Mouse (Mus musculus) lung, adult 18-20 months (tissue): Measurements from ENCODE around the gene Olfr26.
"Not testable (repeated sequence)": the region's sequence is repeated elsewhere in the genome, so short reads cannot be mapped to it uniquely, and the experiment has no call there.

Source experiments
- DNase-seq, 2 experiments: peaks; one replicate each; pipeline ENCODE4 v3.0.0; 2022; ENCODE audit warnings: mixed read lengths in 2 of 2

Olfr26 gene

DNA sequence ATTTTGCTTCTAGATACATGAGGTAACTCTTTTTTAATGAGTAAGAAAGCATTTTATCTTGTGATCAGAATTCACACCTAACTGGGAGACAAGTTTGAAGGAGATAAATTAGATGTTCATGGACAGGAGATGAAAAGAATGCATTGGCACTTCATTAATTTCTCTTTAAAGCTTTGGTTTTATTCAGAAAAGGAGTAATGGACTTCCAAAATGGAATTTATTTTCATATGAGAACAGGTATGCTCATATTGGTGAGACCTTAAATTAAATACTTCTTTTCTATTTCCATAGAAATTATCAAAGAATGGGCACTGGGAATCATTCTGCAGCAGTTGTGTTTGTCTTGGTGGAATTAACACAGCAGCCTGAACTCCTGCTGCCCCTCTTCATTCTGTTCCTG is at the start of gene Olfr26:
Gene Olfr26 (plus strand): TSS at position 301 of the 400 bp plus-strand sequence.
- no peak for DNase-seq

- no peak for DNase-seq
Observed at GRCm38 (mm10) chr9:38805696-38806095, 49.2 kb upstream of the Olfr26 start.

- no peak for DNase-seq
Observed at GRCm38 (mm10) chr9:38814314-38814713, 40.5 kb upstream of the Olfr26 start, which contains the start of gene Olfr922. Gene Olfr922 (plus strand): TSS chr9:38814614.

GRCm38 (mm10) chr9:38815458-38815986 is 39.3 kb upstream of the Olfr26 start:
- DNase-seq = no peak

DNA sequence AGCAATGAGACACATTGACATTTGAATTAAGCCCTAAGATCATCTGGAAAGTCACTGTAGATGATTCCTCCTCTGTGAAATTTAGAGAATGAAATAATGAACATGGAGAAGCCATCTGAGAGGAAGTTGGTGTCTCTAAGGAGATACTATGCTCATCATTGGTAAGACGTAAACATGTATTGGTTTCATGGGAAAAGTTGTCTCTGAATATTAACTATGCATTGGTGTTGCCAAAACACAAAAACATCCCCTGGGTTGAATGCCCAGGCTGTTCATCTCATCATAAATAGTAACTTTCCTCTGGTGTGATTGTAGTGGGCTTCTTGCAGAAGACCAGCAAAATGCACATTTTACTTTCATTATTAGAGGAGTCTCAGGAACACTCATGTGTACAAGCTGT is 28.6 kb upstream of the Olfr26 start, which contains the start of gene Olfr923:
Gene Olfr923 (plus strand): TSS at position 301 of the 400 bp plus-strand sequence.
- DNase-seq = no peak

- no peak for DNase-seq
Observed at GRCm38 (mm10) chr9:38833027-38833426, 21.8 kb upstream of the Olfr26 start.

DNA sequence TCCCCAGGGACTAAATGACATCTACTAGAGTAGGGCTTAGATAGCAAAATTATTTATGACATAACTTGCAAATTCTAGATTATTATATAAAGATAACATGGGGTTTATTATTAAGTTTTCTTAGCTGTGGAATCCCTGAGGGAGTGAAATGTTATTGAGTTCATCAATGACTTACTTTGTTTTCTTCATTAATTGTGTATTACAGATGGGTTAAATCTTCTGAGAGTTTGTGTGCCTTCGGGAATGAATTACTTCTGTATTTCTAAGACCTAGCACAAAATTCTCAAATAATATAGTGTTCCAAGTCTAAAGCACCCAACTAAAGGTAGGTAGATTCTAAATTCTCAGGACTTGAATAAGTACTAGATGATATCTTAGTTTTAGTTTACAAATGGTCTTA is 10.7 kb upstream of the Olfr26 start, which contains the start of gene Olfr924:
Gene Olfr924 (plus strand): TSS at position 301 of the 400 bp plus-strand sequence.
- DNase-seq = no peak

GRCm38 (mm10) chr9:38874880-38875279 is 20.0 kb downstream of the Olfr26 start:
- DNase-seq = not testable (repeated sequence)

DNA sequence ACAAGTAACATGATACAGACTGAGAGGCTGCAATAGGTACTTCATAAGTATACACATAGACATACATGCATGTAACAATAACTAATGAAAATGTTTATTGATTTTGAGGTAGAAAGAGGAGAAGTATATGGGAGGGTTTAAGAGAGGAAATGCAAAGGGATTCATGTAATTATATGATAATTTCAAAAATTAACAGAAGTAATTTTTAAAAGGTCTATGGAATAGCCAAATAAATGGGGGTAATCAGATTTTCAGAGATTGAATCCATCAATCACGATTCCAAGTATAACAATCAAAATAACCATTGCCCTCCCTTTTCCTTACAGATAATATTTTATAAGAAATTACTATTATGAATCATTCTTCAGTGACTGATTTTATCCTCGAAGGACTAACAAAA is 22.0 kb downstream of the Olfr26 start, which contains the start of gene Olfr926:
Gene Olfr926 (plus strand): TSS at position 301 of the 400 bp plus-strand sequence.
- no peak for DNase-seq
